8 mouse cellular contexts compared by ENCODE assay signal in genomic region chr2:32304145-32304832, GRCm38 (mm10). TPM values are rescaled to one million over a fixed set of nuclear protein-coding genes. Genes with fewer than 3 reads are reported as not detected.
DNase-seq lines count a peak whose midpoint lies in the region; ATAC-seq and TF ChIP-seq lines count a peak whose summit lies in the region.

No protein-coding gene starts in this region.

- no peak overlapping the region for H3K4me2 ChIP-seq in heart, postnatal 0 days (ENCODE audit: low read depth, low read length)
- H3K4me2 ChIP-seq in forebrain, embryonic 12.5 days: no peak overlapping the region
- no peak overlapping the region for H3K4me2 ChIP-seq in midbrain, embryonic 14.5 days (ENCODE audit: low read length)

- no peak for DNase-seq in heart, postnatal 0 days (ENCODE audit: low spot score)
- no peak for DNase-seq in heart, postnatal 25 days (ENCODE audit: low spot score)
- DNase-seq in c-Kit-positive CD71-positive TER-119-negative erythroid progenitor cells, embryonic 14.5 days (ENCODE audit: low read depth): peak; percentile 38
- peak; percentile 79 for DNase-seq in kidney, postnatal 10 days
- peak; percentile 66 for DNase-seq in midbrain, embryonic 14.5 days
- peak; percentile 89 for DNase-seq in thymus, postnatal 4 days

- 68% methylated on average over 8 of the region's 8 CpGs for WGBS in heart, postnatal 0 days
- WGBS in forebrain, embryonic 12.5 days: 56% methylated on average over 8 of the region's 8 CpGs
- 57% methylated on average over 8 of the region's 8 CpGs for WGBS in midbrain, embryonic 14.5 days

- intact Hi-C loops in heart, postnatal 25 days (cut with DNase I): no loop called here

- H3K36me3 ChIP-seq in heart, postnatal 0 days (replicated peaks; ENCODE audit: control insufficient read depth, insufficient read depth, low read length): peaks cover 90% of the 10 kb centered on the region
- peaks cover 99% of the 10 kb centered on the region for H3K36me3 ChIP-seq in E14TG2a.4 (ENCODE audit: insufficient read depth, low read length)
- H3K36me3 ChIP-seq in forebrain, embryonic 12.5 days (replicated peaks): peaks cover 85% of the 10 kb centered on the region
- H3K36me3 ChIP-seq in midbrain, embryonic 14.5 days (ENCODE audit: control insufficient read depth, insufficient read depth, low read length): peaks cover 96% of the 10 kb centered on the region

- H3K4me3 ChIP-seq in heart, postnatal 0 days (ENCODE audit: low read depth, low read length): no peak overlapping the region
- no peak overlapping the region for H3K4me3 ChIP-seq in E14TG2a.4 (replicated peaks; ENCODE audit: low read length)
- no peak overlapping the region for H3K4me3 ChIP-seq in forebrain, embryonic 12.5 days (replicated peaks)
- no peak overlapping the region for H3K4me3 ChIP-seq in midbrain, embryonic 14.5 days (replicated peaks; ENCODE audit: low read depth, low read length)

- H3K9me3 ChIP-seq in heart, postnatal 0 days (replicated peaks; ENCODE audit: control insufficient read depth, low read length): no peaks in the 10 kb centered on the region
- H3K9me3 ChIP-seq in E14TG2a.4 (ENCODE audit: low read length): no peaks in the 10 kb centered on the region
- no peaks in the 10 kb centered on the region for H3K9me3 ChIP-seq in forebrain, embryonic 12.5 days
- no peaks in the 10 kb centered on the region for H3K9me3 ChIP-seq in midbrain, embryonic 14.5 days (ENCODE audit: control insufficient read depth, low read length)

- TF ChIP-seq EP300 in heart, postnatal 0 days (IDR thresholded peaks at IDR 0.05; ENCODE audit: low read depth): no peak

- H3K27me3 ChIP-seq in heart, postnatal 0 days (ENCODE audit: control insufficient read depth, insufficient read depth, low read length): no peaks in the 10 kb centered on the region
- H3K27me3 ChIP-seq in E14TG2a.4 (ENCODE audit: insufficient read depth, low read length): no peaks in the 10 kb centered on the region
- no peaks in the 10 kb centered on the region for H3K27me3 ChIP-seq in forebrain, embryonic 12.5 days
- no peaks in the 10 kb centered on the region for H3K27me3 ChIP-seq in midbrain, embryonic 14.5 days (ENCODE audit: control insufficient read depth, insufficient read depth, low read length)

- H3K9ac ChIP-seq in heart, postnatal 0 days (replicated peaks; ENCODE audit: low read depth, low read length): no peak overlapping the region
- H3K9ac ChIP-seq in forebrain, embryonic 12.5 days: no peak overlapping the region
- H3K9ac ChIP-seq in midbrain, embryonic 14.5 days (replicated peaks; ENCODE audit: low read length): no peak overlapping the region

- ATAC-seq in heart, postnatal 0 days (ENCODE audit: insufficient read depth, low read depth): 0 out of 2 replicates have a peak, but pooled peaks have one; percentile 32
- peak; percentile 42; the same call in 1 of the 2 replicates for ATAC-seq in forebrain, embryonic 12.5 days (ENCODE audit: low FRiP score)
- no peak for ATAC-seq in midbrain, embryonic 14.5 days (ENCODE audit: low FRiP score, low TSS enrichment)

- no peak overlapping the region for H3K27ac ChIP-seq in heart, postnatal 0 days (ENCODE audit: low read depth)
- 0 out of 2 replicates have a peak overlapping the region, but pooled peaks have one; percentile 13 for H3K27ac ChIP-seq in forebrain, embryonic 12.5 days
- H3K27ac ChIP-seq in midbrain, embryonic 14.5 days (replicated peaks; ENCODE audit: low read depth, low read length): no peak overlapping the region

- no peaks in the 10 kb centered on the region for H3K4me1 ChIP-seq in heart, postnatal 0 days (ENCODE audit: control insufficient read depth, insufficient read depth)
- peaks cover 57% of the 10 kb centered on the region for H3K4me1 ChIP-seq in E14TG2a.4 (replicated peaks; ENCODE audit: low read depth, low read length)
- no peaks in the 10 kb centered on the region for H3K4me1 ChIP-seq in forebrain, embryonic 12.5 days
- H3K4me1 ChIP-seq in midbrain, embryonic 14.5 days (ENCODE audit: control insufficient read depth, insufficient read depth, low read length): no peaks in the 10 kb centered on the region

- TF ChIP-seq CTCF in heart, postnatal 0 days (IDR thresholded peaks at IDR 0.05; ENCODE audit: low read depth): peak; percentile 62
- peak; percentile 69 for TF ChIP-seq CTCF in E14TG2a.4 (conservative IDR thresholded peaks at IDR 0.05; ENCODE audit: low read length)

RNA-seq across cellular contexts. Expression of gene Swi5, which starts 16.4 kb away (rescaled TPM):
- total RNA-seq in heart, postnatal 0 days (2014; rRNA removed; ENCODE audit: low replicate concordance): 248 and 262 TPM in 2 replicates
- 330 and 353 TPM in 2 replicates for polyA plus RNA-seq in heart, postnatal 0 days (2015; fragmentation: Nextera tagmentation; extraction: Ambion mirVana)
- total RNA-seq in heart, postnatal 25 days (2021): 100 to 1,000 TPM; 177 to 188 TPM
- 391 and 397 TPM in 2 replicates for polyA plus RNA-seq in forebrain, embryonic 12.5 days (2016; fragmentation: Nextera tagmentation; extraction: Ambion mirVana)
- polyA plus RNA-seq in midbrain, embryonic 14.5 days (2014; fragmentation: Nextera tagmentation; extraction: Ambion mirVana): 169 and 339 TPM in 2 replicates

RNA-seq across cellular contexts. Expression of gene Golga2, which starts 17.1 kb away (rescaled TPM):
- total RNA-seq in heart, postnatal 0 days (2014; rRNA removed; ENCODE audit: low replicate concordance): 46.7 and 56.4 TPM in 2 replicates
- polyA plus RNA-seq in heart, postnatal 0 days (2015; fragmentation: Nextera tagmentation; extraction: Ambion mirVana): 20.8 and 23.4 TPM in 2 replicates
- total RNA-seq in heart, postnatal 25 days (2021): 10 to 100 TPM; 70.6 to 71.2 TPM
- 23.0 and 26.5 TPM in 2 replicates for polyA plus RNA-seq in forebrain, embryonic 12.5 days (2016; fragmentation: Nextera tagmentation; extraction: Ambion mirVana)
- polyA plus RNA-seq in midbrain, embryonic 14.5 days (2014; fragmentation: Nextera tagmentation; extraction: Ambion mirVana): 22.5 and 26.1 TPM in 2 replicates

RNA-seq across cellular contexts. Expression of gene Uck1, which starts 44.3 kb away (rescaled TPM):
- 47.2 and 55.1 TPM in 2 replicates for total RNA-seq in heart, postnatal 0 days (2014; rRNA removed; ENCODE audit: low replicate concordance)
- 30.0 and 32.1 TPM in 2 replicates for polyA plus RNA-seq in heart, postnatal 0 days (2015; fragmentation: Nextera tagmentation; extraction: Ambion mirVana)
- total RNA-seq in heart, postnatal 25 days (2021): 10 to 100 TPM; 19.6 to 21.7 TPM
- 76.5 and 78.4 TPM in 2 replicates for polyA plus RNA-seq in forebrain, embryonic 12.5 days (2016; fragmentation: Nextera tagmentation; extraction: Ambion mirVana)
- 89.6 and 96.1 TPM in 2 replicates for polyA plus RNA-seq in midbrain, embryonic 14.5 days (2014; fragmentation: Nextera tagmentation; extraction: Ambion mirVana)

RNA-seq across cellular contexts. Expression of gene Ciz1, which starts 47.8 kb away (rescaled TPM):
- total RNA-seq in heart, postnatal 0 days (2014; rRNA removed; ENCODE audit: low replicate concordance): 61.9 and 79.9 TPM in 2 replicates
- 17.6 and 18.5 TPM in 2 replicates for polyA plus RNA-seq in heart, postnatal 0 days (2015; fragmentation: Nextera tagmentation; extraction: Ambion mirVana)
- 10 to 100 TPM; 25.6 to 32.2 TPM for total RNA-seq in heart, postnatal 25 days (2021)
- 59.1 and 67.5 TPM in 2 replicates for polyA plus RNA-seq in forebrain, embryonic 12.5 days (2016; fragmentation: Nextera tagmentation; extraction: Ambion mirVana)
- 46.4 and 54.1 TPM in 2 replicates for polyA plus RNA-seq in midbrain, embryonic 14.5 days (2014; fragmentation: Nextera tagmentation; extraction: Ambion mirVana)

RNA-seq across cellular contexts. Expression of gene Dnm1, which starts 48.8 kb away (rescaled TPM):
- 3.4 and 10.3 TPM in 2 replicates for total RNA-seq in heart, postnatal 0 days (2014; rRNA removed; ENCODE audit: low replicate concordance)
- polyA plus RNA-seq in heart, postnatal 0 days (2015; fragmentation: Nextera tagmentation; extraction: Ambion mirVana): 1.5 and 1.6 TPM in 2 replicates
- total RNA-seq in heart, postnatal 25 days (2021): 1 to 10 TPM; 5.0 to 5.2 TPM
- 18.6 and 19.4 TPM in 2 replicates for polyA plus RNA-seq in forebrain, embryonic 12.5 days (2016; fragmentation: Nextera tagmentation; extraction: Ambion mirVana)
- polyA plus RNA-seq in midbrain, embryonic 14.5 days (2014; fragmentation: Nextera tagmentation; extraction: Ambion mirVana): 90.6 and 103 TPM in 2 replicates

Comparison
In these comparisons a context has a peak if more than half of its experiments do, and no peak if none do; other contexts are left out.
1. DNase-seq: peak in c-Kit-positive CD71-positive TER-119-negative erythroid progenitor cells, embryonic 14.5 days (single experiment), kidney, postnatal 10 days (single experiment), midbrain, embryonic 14.5 days (single experiment) and thymus, postnatal 4 days (single experiment); none in heart, postnatal 0 days (single experiment) and heart, postnatal 25 days (single experiment).